Comparison of ENCODE assay signal across 9 mouse cellular contexts in genomic region chr10:69185431-69185830, GRCm38 (mm10). TPM values are rescaled to one million over a fixed set of nuclear protein-coding genes. Genes with fewer than 3 reads are reported as not detected.
DNase-seq lines count a peak whose midpoint lies in the region; ATAC-seq and TF ChIP-seq lines count a peak whose summit lies in the region.
"Had no signal": no experiment of that assay in that cellular context is flagged by ENCODE, and none has a peak within 500 bp of the region (broad histone marks: within the 10 kb centered on the region; RNA-seq: fewer than 3 reads in every experiment).

No protein-coding gene starts in this region.

- H3K4me1 ChIP-seq in forebrain, postnatal 0 days (ENCODE audit: insufficient read depth) = no peaks in the 10 kb centered on the region
- H3K4me1 ChIP-seq in forebrain, embryonic 10.5 days = no peaks in the 10 kb centered on the region
- no peaks in the 10 kb centered on the region for H3K4me1 ChIP-seq in neural tube, embryonic 15.5 days
- H3K4me1 ChIP-seq in intestine, embryonic 14.5 days (replicated peaks; ENCODE audit: control insufficient read depth, insufficient read depth, low read length) = peaks cover 14% of the 10 kb centered on the region

- no peak overlapping the region for H3K27ac ChIP-seq in forebrain, postnatal 0 days (ENCODE audit: low read depth, low read length)
- no peak overlapping the region for H3K27ac ChIP-seq in forebrain, embryonic 10.5 days
- no peak overlapping the region for H3K27ac ChIP-seq in neural tube, embryonic 15.5 days (replicated peaks)
- H3K27ac ChIP-seq in intestine, embryonic 14.5 days (ENCODE audit: low read depth) = peak overlapping the region; percentile 92
- H3K27ac ChIP-seq: hindbrain, embryonic 14.5 days had no signal

- no peak for ATAC-seq in forebrain, postnatal 0 days
- ATAC-seq in neural tube, embryonic 15.5 days (ENCODE audit: low FRiP score) = no peak
- no peak for ATAC-seq in intestine, embryonic 14.5 days (replicated peaks; ENCODE audit: low FRiP score, low TSS enrichment, low read depth)
- no peak for ATAC-seq in erythroid progenitor cell, adult 5-6 weeks (replicated peaks; ENCODE audit: low FRiP score, poor library complexity, severe bottlenecking)

- H3K4me2 ChIP-seq in forebrain, postnatal 0 days (ENCODE audit: low read depth) = peak overlapping the region; percentile 44; the same call in 1 of the 2 replicates
- peak overlapping the region; percentile 54 for H3K4me2 ChIP-seq in neural tube, embryonic 15.5 days
- H3K4me2 ChIP-seq in intestine, embryonic 14.5 days (ENCODE audit: low read length) = peak overlapping the region; percentile 52

- no peak overlapping the region for H3K4me3 ChIP-seq in forebrain, postnatal 0 days (ENCODE audit: low read depth, low read length)
- H3K4me3 ChIP-seq in forebrain, embryonic 10.5 days = no peak overlapping the region
- H3K4me3 ChIP-seq in neural tube, embryonic 15.5 days (replicated peaks) = no peak overlapping the region
- H3K4me3 ChIP-seq in intestine, embryonic 14.5 days (ENCODE audit: low read depth, low read length) = peak overlapping the region; percentile 30; the same call in 1 of the 2 replicates

- no peak for TF ChIP-seq CTCF in forebrain, postnatal 0 days (IDR thresholded peaks at IDR 0.05; ENCODE audit: low read depth)

- DNase-seq in forebrain, postnatal 0 days = no peak
- DNase-seq in forebrain, embryonic 10.5 days (ENCODE audit: extremely low spot score, low spot score) = no peak
- no peak for DNase-seq in neural tube, embryonic 10.5 days (ENCODE audit: extremely low spot score, low spot score)
- DNase-seq in intestine, embryonic 14.5 days (ENCODE audit: low spot score) = no peak
- DNase-seq in cerebellum, adult 18-20 months = no peak
- no peak for DNase-seq in yolk sac, embryonic 10.5 days (ENCODE audit: low spot score)

- H3K9me3 ChIP-seq in forebrain, postnatal 0 days (ENCODE audit: low read length) = no peaks in the 10 kb centered on the region
- no peaks in the 10 kb centered on the region for H3K9me3 ChIP-seq in forebrain, embryonic 10.5 days
- H3K9me3 ChIP-seq in neural tube, embryonic 15.5 days (replicated peaks) = no peaks in the 10 kb centered on the region
- no peaks in the 10 kb centered on the region for H3K9me3 ChIP-seq in intestine, embryonic 14.5 days (ENCODE audit: control insufficient read depth, low read length)

- 79% methylated on average over 4 of the region's 4 CpGs for WGBS in forebrain, postnatal 0 days
- WGBS in forebrain, embryonic 10.5 days = 84% methylated on average over 4 of the region's 4 CpGs
- 91% methylated on average over 4 of the region's 4 CpGs for WGBS in neural tube, embryonic 15.5 days
- WGBS in intestine, embryonic 14.5 days = 52% methylated on average over 4 of the region's 4 CpGs

- no peak overlapping the region for H3K9ac ChIP-seq in forebrain, postnatal 0 days
- no peak overlapping the region for H3K9ac ChIP-seq in neural tube, embryonic 15.5 days (replicated peaks)
- H3K9ac ChIP-seq in intestine, embryonic 14.5 days (ENCODE audit: low read length) = no peak overlapping the region
- H3K9ac ChIP-seq: hindbrain, embryonic 14.5 days had no signal

- H3K27me3 ChIP-seq in forebrain, postnatal 0 days (ENCODE audit: insufficient read depth, low read length) = no peaks in the 10 kb centered on the region
- H3K27me3 ChIP-seq in forebrain, embryonic 10.5 days (ENCODE audit: poor library complexity, severe bottlenecking) = no peaks in the 10 kb centered on the region
- H3K27me3 ChIP-seq in neural tube, embryonic 15.5 days (replicated peaks) = no peaks in the 10 kb centered on the region
- H3K27me3 ChIP-seq in intestine, embryonic 14.5 days (replicated peaks; ENCODE audit: control insufficient read depth, insufficient read depth, low read length) = no peaks in the 10 kb centered on the region

- H3K36me3 ChIP-seq in forebrain, postnatal 0 days (ENCODE audit: insufficient read depth) = no peaks in the 10 kb centered on the region
- no peaks in the 10 kb centered on the region for H3K36me3 ChIP-seq in forebrain, embryonic 10.5 days (replicated peaks)
- H3K36me3 ChIP-seq in neural tube, embryonic 15.5 days = no peaks in the 10 kb centered on the region
- no peaks in the 10 kb centered on the region for H3K36me3 ChIP-seq in intestine, embryonic 14.5 days (ENCODE audit: control insufficient read depth, insufficient read depth, low read length)

RNA-seq across cellular contexts. Expression of gene A930033H14Rik, which starts 27.5 kb away (rescaled TPM):
- total RNA-seq in forebrain, postnatal 0 days (2014; rRNA removed) = 1.2 and 1.4 TPM in 2 replicates
- 0.78 and 1.9 TPM in 2 replicates for polyA plus RNA-seq in forebrain, postnatal 0 days (2015; fragmentation: Nextera tagmentation; extraction: Ambion mirVana)
- 0.98 and 1.2 TPM in 2 replicates for polyA plus RNA-seq in forebrain, embryonic 10.5 days (2016; fragmentation: Nextera tagmentation; extraction: Ambion mirVana)
- 1.3 and 1.4 TPM in 2 replicates for polyA plus RNA-seq in neural tube, embryonic 15.5 days (2015; fragmentation: Nextera tagmentation; extraction: Ambion mirVana)
- 2.7 and 2.8 TPM in 2 replicates for polyA plus RNA-seq in intestine, embryonic 14.5 days (2014; fragmentation: Nextera tagmentation; extraction: Ambion mirVana)
- total RNA-seq in erythroid progenitor cell, adult 5-6 weeks (2015; ENCODE audit: low replicate concordance) = not detected in 2 replicates
- total RNA-seq in erythroid progenitor cell, adult 5-6 weeks (2017; ENCODE audit: low replicate concordance) = 0.15 TPM in 1 of 2 replicates, not detected in the other

RNA-seq across cellular contexts. Expression of gene Rhobtb1, which starts 34.2 kb away (rescaled TPM):
- total RNA-seq in forebrain, postnatal 0 days (2014; rRNA removed) = 11.2 and 16.9 TPM in 2 replicates
- 9.2 and 12.1 TPM in 2 replicates for polyA plus RNA-seq in forebrain, postnatal 0 days (2015; fragmentation: Nextera tagmentation; extraction: Ambion mirVana)
- polyA plus RNA-seq in forebrain, embryonic 10.5 days (2016; fragmentation: Nextera tagmentation; extraction: Ambion mirVana) = 13.0 and 14.0 TPM in 2 replicates
- polyA plus RNA-seq in neural tube, embryonic 15.5 days (2015; fragmentation: Nextera tagmentation; extraction: Ambion mirVana) = 15.7 and 16.1 TPM in 2 replicates
- 26.1 and 31.4 TPM in 2 replicates for polyA plus RNA-seq in intestine, embryonic 14.5 days (2014; fragmentation: Nextera tagmentation; extraction: Ambion mirVana)
- 1.1 TPM in 1 of 2 replicates, not detected in the other for total RNA-seq in erythroid progenitor cell, adult 5-6 weeks (2015; ENCODE audit: low replicate concordance)
- 1.7 TPM in 1 of 2 replicates, not detected in the other for total RNA-seq in erythroid progenitor cell, adult 5-6 weeks (2017; ENCODE audit: low replicate concordance)
